Mouse (Mus musculus) MEL (cell line): ENCODE data around the gene Rps6ka1.

Experiments used
- CHD2 ChIP-seq: IDR thresholded peaks from 2 replicates; pipeline ENCODE4 v1.6.1; 2011; ENCODE audit warnings: low read length, improper control_type of control experiment
- CTCF ChIP-seq, 3 experiments: IDR thresholded peaks in 2 of 3; conservative IDR thresholded peaks in 1 of 3; 2 replicates each; pipeline ENCODE4 v1.5.1; 2011 to 2012; ENCODE audit warnings: low read length in 3 of 3, low read depth in 2 of 3, mild to moderate bottlenecking in 2 of 3, improper control_type of control experiment in 1 of 3, inconsistent platforms in 1 of 3, mixed read lengths in 1 of 3, moderate library complexity in 1 of 3; ENCODE audit not compliant: control insufficient read depth in 1 of 3, insufficient read depth in 1 of 3, poor library complexity in 1 of 3, severe bottlenecking in 1 of 3
- HCFC1 ChIP-seq: IDR thresholded peaks from 2 replicates; pipeline ENCODE4 v1.6.1; 2012; ENCODE audit warnings: low read depth, mild to moderate bottlenecking, inconsistent platforms, low read length, improper control_type of control experiment, moderate library complexity
- KAT2A ChIP-seq: conservative IDR thresholded peaks from 2 replicates; pipeline ENCODE4 v1.6.1; 2012; ENCODE audit warnings: low read depth, low read length, improper control_type of control experiment, inconsistent platforms
- MAFK ChIP-seq: IDR thresholded peaks from 2 replicates; pipeline ENCODE4 v1.6.1; 2011; ENCODE audit warnings: low read depth, mild to moderate bottlenecking, low read length, improper control_type of control experiment, borderline replicate concordance
- MAX ChIP-seq: IDR thresholded peaks from 2 replicates; pipeline ENCODE4 v1.6.1; 2011; ENCODE audit warnings: low read length, improper control_type of control experiment
- MXI1 ChIP-seq: IDR thresholded peaks from 2 replicates; pipeline ENCODE4 v1.6.1; 2011; ENCODE audit warnings: mild to moderate bottlenecking, low read depth, low read length, improper control_type of control experiment
- TAL1 ChIP-seq: IDR thresholded peaks from 2 replicates; pipeline ENCODE4 v1.6.1; 2012; ENCODE audit warnings: mild to moderate bottlenecking, inconsistent platforms, low read length, moderate library complexity, mixed read lengths
- UBTF ChIP-seq: IDR thresholded peaks from 2 replicates; pipeline ENCODE4 v1.6.1; 2012; ENCODE audit warnings: low read depth, mild to moderate bottlenecking, inconsistent platforms, low read length, improper control_type of control experiment, moderate library complexity, borderline replicate concordance; ENCODE audit not compliant: insufficient read depth
- USF1 ChIP-seq: IDR thresholded peaks from 2 replicates; pipeline ENCODE4 v1.6.1; 2014; ENCODE audit warnings: low read depth, mild to moderate bottlenecking, inconsistent platforms, low read length, improper control_type of control experiment, moderate library complexity
- USF2 ChIP-seq, 2 experiments: IDR thresholded peaks; 2 replicates each; pipeline ENCODE4 v1.6.1; 2011 to 2012; ENCODE audit warnings: improper control_type of control experiment in 2 of 2, low read length in 2 of 2, borderline replicate concordance in 1 of 2, inconsistent platforms in 1 of 2, low read depth in 1 of 2, mild to moderate bottlenecking in 1 of 2; ENCODE audit not compliant: insufficient read depth in 1 of 2
- ZMIZ1 ChIP-seq: IDR thresholded peaks from 2 replicates; pipeline ENCODE4 v1.6.1; 2012; ENCODE audit warnings: low read depth, mild to moderate bottlenecking, inconsistent platforms, low read length, improper control_type of control experiment, moderate library complexity

GRCm38 (mm10) chr4:133854621-133855020, 33.0 kb downstream of the Rps6ka1 start:
- TF ChIP-seq CHD2 (no peak), MAFK (no peak), CTCF (IDR thresholded peaks at IDR 0.05 in 2 of 3, conservative IDR thresholded peaks at IDR 0.05 in 1 of 3; ENCODE audit: control insufficient read depth in 1 of 3, insufficient read depth in 1 of 3, low read depth in 2 of 3, low read length in 3 of 3, poor library complexity in 1 of 3, severe bottlenecking in 1 of 3) (no peak), MXI1 (no peak), KAT2A (no peak), MAX (no peak), HCFC1 (no peak), UBTF (no peak), TAL1 (no peak), USF1 (no peak), USF2 (IDR thresholded peaks at IDR 0.05; ENCODE audit: borderline replicate concordance in 1 of 2, insufficient read depth in 1 of 2, low read depth in 1 of 2, low read length in 2 of 2) (no peak), ZMIZ1 (no peak)
